Mouse (Mus musculus): Measurements from ENCODE around the gene Chst2. TPM values are rescaled to one million over a fixed set of nuclear protein-coding genes. Genes with fewer than 3 reads are reported as not detected.

Gene Chst2
- 100 to 1,000 TPM in 1 of 2 experiments, 10 to 100 TPM in 1; 96.8 to 103 TPM for total RNA-seq (2021)
- long read RNA-seq, full-length matches to known transcripts = 364 of 428 reads
- long read RNA-seq, partial matches to known transcripts = 0 of 428 reads
- long read RNA-seq, other reads (novel, unspliced or antisense) = 64 of 428 reads

GRCm38 (mm10) chr9:95406571-95407561 is at the start of gene Chst2:
TSS of gene Chst2 (minus strand) at chr9:95406722.
- DNase-seq (ENCODE audit: low spot score in 2 of 2) = peak; percentile 90 to 94

GRCm38 (mm10) chr9:95451931-95452330 is 45.4 kb upstream of the Chst2 start:
- DNase-seq (ENCODE audit: low spot score in 2 of 2) = no peak

GRCm38 (mm10) chr9:95450586-95450985 is 44.1 kb upstream of the Chst2 start:
- no peak for DNase-seq (ENCODE audit: low spot score in 2 of 2)

- peak; percentile 26 to 37 for DNase-seq (ENCODE audit: low spot score in 2 of 2)
Observed at GRCm38 (mm10) chr9:95442321-95442731, 35.8 kb upstream of the Chst2 start.

GRCm38 (mm10) chr9:95437883-95438282 is 31.4 kb upstream of the Chst2 start:
- no peak for DNase-seq (ENCODE audit: low spot score in 2 of 2)

- no peak for DNase-seq (ENCODE audit: low spot score in 2 of 2)
Observed at GRCm38 (mm10) chr9:95436294-95436613, 29.7 kb upstream of the Chst2 start.

- DNase-seq (ENCODE audit: low spot score in 2 of 2) = no peak
Observed at GRCm38 (mm10) chr9:95435506-95436293, 29.2 kb upstream of the Chst2 start.

- no peak for DNase-seq (ENCODE audit: low spot score in 2 of 2)
Observed at GRCm38 (mm10) chr9:95428277-95428676, 21.8 kb upstream of the Chst2 start.

- no peak for DNase-seq (ENCODE audit: low spot score in 2 of 2)
Observed at GRCm38 (mm10) chr9:95413911-95414310, 7.4 kb upstream of the Chst2 start.

- peak; percentile 50 to 81 for DNase-seq (ENCODE audit: low spot score in 2 of 2)
Observed at GRCm38 (mm10) chr9:95412047-95412446, 5.5 kb upstream of the Chst2 start.

- DNase-seq (ENCODE audit: low spot score in 2 of 2) = no peak
Observed at GRCm38 (mm10) chr9:95407586-95408220, 1.2 kb upstream of the Chst2 start.

GRCm38 (mm10) chr9:95405946-95406570 is 464 bp downstream of the Chst2 start:
- DNase-seq (ENCODE audit: low spot score in 2 of 2) = peak in 1 of 2 experiments; percentile 37

- DNase-seq (ENCODE audit: low spot score in 2 of 2) = peak; percentile 86 to 93
Observed at GRCm38 (mm10) chr9:95405511-95405945, 994 bp downstream of the Chst2 start.

- no peak for DNase-seq (ENCODE audit: low spot score in 2 of 2)
Observed at GRCm38 (mm10) chr9:95404811-95405465, 1.6 kb downstream of the Chst2 start.

- no peak for DNase-seq (ENCODE audit: low spot score in 2 of 2)
Observed at GRCm38 (mm10) chr9:95401686-95402085, 4.8 kb downstream of the Chst2 start.

GRCm38 (mm10) chr9:95392011-95392410 is 14.5 kb downstream of the Chst2 start:
- DNase-seq (ENCODE audit: low spot score in 2 of 2) = no peak

GRCm38 (mm10) chr9:95389956-95390355 is 16.6 kb downstream of the Chst2 start:
- DNase-seq (ENCODE audit: low spot score in 2 of 2) = no peak

GRCm38 (mm10) chr9:95387881-95388380 is 18.6 kb downstream of the Chst2 start:
- DNase-seq (ENCODE audit: low spot score in 2 of 2) = no peak

GRCm38 (mm10) chr9:95375966-95376365 is 30.6 kb downstream of the Chst2 start:
- DNase-seq (ENCODE audit: low spot score in 2 of 2) = no peak

- no peak for DNase-seq (ENCODE audit: low spot score in 2 of 2)
Observed at GRCm38 (mm10) chr9:95375336-95375735, 31.2 kb downstream of the Chst2 start.
